ENCODE assay signal across 7 mouse cellular contexts in the genomic region with DNA sequence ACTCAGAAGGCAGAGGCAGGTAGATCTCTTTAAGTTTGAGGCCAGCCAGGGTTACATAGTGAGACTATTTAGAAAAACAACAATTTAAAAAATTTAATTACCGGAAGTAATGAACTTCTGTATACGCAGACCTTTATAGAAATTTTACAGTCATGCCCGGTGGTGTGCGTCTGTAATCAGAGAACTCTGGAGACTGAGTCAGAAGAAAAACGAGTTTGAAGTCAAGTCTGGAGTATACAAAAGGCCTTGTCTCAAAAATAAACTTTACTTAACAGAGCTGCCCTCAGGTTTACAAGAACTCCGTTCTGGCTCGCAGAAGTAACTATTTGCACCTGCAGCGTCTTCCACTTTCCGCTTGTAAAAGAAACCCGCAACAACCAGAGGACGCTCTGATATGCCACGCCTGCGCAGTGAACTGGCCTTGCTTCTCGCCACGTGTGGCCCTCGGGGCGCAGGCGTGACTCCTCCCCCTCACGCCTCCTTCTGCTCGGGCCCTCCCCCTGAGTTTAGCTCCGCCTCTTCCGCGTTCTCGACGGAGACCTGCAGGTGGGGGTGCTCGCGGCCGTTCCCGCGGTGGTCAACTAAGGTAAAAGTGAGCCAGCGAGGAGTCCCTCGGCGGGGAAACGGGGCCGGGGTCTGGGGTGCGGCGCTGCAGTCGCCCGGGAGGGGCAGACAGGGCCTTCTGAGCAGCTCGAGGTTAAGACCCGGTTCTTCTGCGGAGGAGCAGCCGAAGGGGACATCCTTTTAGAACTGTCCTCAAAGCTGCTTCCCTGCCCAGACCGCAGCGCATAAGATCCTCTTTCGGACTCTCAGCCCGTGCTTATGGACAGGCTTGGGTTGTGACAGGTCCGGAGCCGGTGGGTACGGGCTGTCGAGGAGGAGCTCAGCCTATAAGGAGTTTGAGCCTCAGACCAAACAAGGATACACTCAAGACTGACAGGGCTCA. TPM values are rescaled to one million over a fixed set of nuclear protein-coding genes. Genes with fewer than 3 reads are reported as not detected.
DNase-seq lines count a peak whose midpoint lies in the region; ATAC-seq and TF ChIP-seq lines count a peak whose summit lies in the region.

A gene (plus strand): TSS at position 503 of the 946 bp plus-strand sequence.

- peak within 1 kb of the TSS; percentile 32; the same call in 1 of the 2 replicates for H3K27ac ChIP-seq in embryonic facial prominence, embryonic 12.5 days
- H3K27ac ChIP-seq in kidney, adult 2 months (ENCODE audit: insufficient read depth, low read depth, low read length): 0 out of 2 replicates have a peak within 1 kb of the TSS, but pooled peaks have one; percentile 30
- H3K27ac ChIP-seq in limb, embryonic 12.5 days: peak within 1 kb of the TSS; percentile 82
- no peak within 1 kb of the TSS for H3K27ac ChIP-seq in midbrain, embryonic 15.5 days
- peak within 1 kb of the TSS; percentile 73 for H3K27ac ChIP-seq in spleen, adult 2 months (ENCODE audit: insufficient read depth, low read length)

- no peak for TF ChIP-seq POLR2A in kidney, adult 2 months (IDR thresholded peaks at IDR 0.05; ENCODE audit: low read depth, low read length)
- TF ChIP-seq POLR2A in spleen, adult 2 months (IDR thresholded peaks at IDR 0.05; ENCODE audit: low read depth, low read length): no peak

- H3K27me3 ChIP-seq in embryonic facial prominence, embryonic 12.5 days: no peaks in the 10 kb centered on the region
- no peaks in the 10 kb centered on the region for H3K27me3 ChIP-seq in kidney, adult 2 months (replicated peaks; ENCODE audit: control insufficient read depth, insufficient read depth, low read length)
- no peaks in the 10 kb centered on the region for H3K27me3 ChIP-seq in limb, embryonic 12.5 days
- H3K27me3 ChIP-seq in midbrain, embryonic 15.5 days (replicated peaks): no peaks in the 10 kb centered on the region
- no peaks in the 10 kb centered on the region for H3K27me3 ChIP-seq in spleen, adult 2 months (ENCODE audit: control insufficient read depth, insufficient read depth, low read length)

- H3K36me3 ChIP-seq in embryonic facial prominence, embryonic 12.5 days: no peaks in the 10 kb centered on the region
- no peaks in the 10 kb centered on the region; the same call in 1 of the 2 replicates for H3K36me3 ChIP-seq in kidney, adult 2 months (ENCODE audit: control insufficient read depth, insufficient read depth, low read length)
- H3K36me3 ChIP-seq in limb, embryonic 12.5 days: peaks cover 19% of the 10 kb centered on the region
- H3K36me3 ChIP-seq in midbrain, embryonic 15.5 days (replicated peaks): no peaks in the 10 kb centered on the region
- H3K36me3 ChIP-seq in spleen, adult 2 months (ENCODE audit: control insufficient read depth, insufficient read depth, low read length): peaks cover 6% of the 10 kb centered on the region

- H3K4me1 ChIP-seq in embryonic facial prominence, embryonic 12.5 days: peaks cover 11% of the 10 kb centered on the region
- peaks cover 6% of the 10 kb centered on the region; the same call in 1 of the 2 replicates for H3K4me1 ChIP-seq in kidney, adult 2 months (ENCODE audit: control insufficient read depth, insufficient read depth, low read length)
- H3K4me1 ChIP-seq in limb, embryonic 12.5 days (replicated peaks): peaks cover 7% of the 10 kb centered on the region
- peaks cover 9% of the 10 kb centered on the region for H3K4me1 ChIP-seq in midbrain, embryonic 15.5 days
- H3K4me1 ChIP-seq in spleen, adult 2 months (ENCODE audit: control insufficient read depth, insufficient read depth, insufficient read length): peaks cover 5% of the 10 kb centered on the region; the same call in 1 of the 2 replicates

- ATAC-seq in embryonic facial prominence, embryonic 12.5 days (ENCODE audit: insufficient number of reproducible peaks, insufficient read depth, low FRiP score, low TSS enrichment): peak; percentile 87
- ATAC-seq in limb, embryonic 12.5 days (ENCODE audit: insufficient number of reproducible peaks, insufficient read depth, low FRiP score, low TSS enrichment, low read depth): peak; percentile 90
- ATAC-seq in midbrain, embryonic 15.5 days (replicated peaks): peak; percentile 97

- DNase-seq in adrenal gland, postnatal 25 days: peak; percentile 92
- DNase-seq in heart, adult 18-20 months: peak; percentile 94
- peak; percentile 96 for DNase-seq in kidney, adult 2 months
- DNase-seq in spleen, adult 2 months (ENCODE audit: low read depth in 1 of 2, low spot score in 2 of 2): peak; percentile 93 to 94

- no peak for TF ChIP-seq CTCF in kidney, adult 2 months (conservative IDR thresholded peaks at IDR 0.05; ENCODE audit: insufficient read depth, insufficient read length, low read depth, low read length)
- TF ChIP-seq CTCF in spleen, adult 2 months (IDR thresholded peaks at IDR 0.05; ENCODE audit: extremely low read depth, insufficient read depth, insufficient read length, insufficient replicate concordance): no peak

- H3K9me3 ChIP-seq in embryonic facial prominence, embryonic 12.5 days: no peaks in the 10 kb centered on the region
- H3K9me3 ChIP-seq in limb, embryonic 12.5 days: no peaks in the 10 kb centered on the region
- no peaks in the 10 kb centered on the region for H3K9me3 ChIP-seq in midbrain, embryonic 15.5 days

- WGBS in embryonic facial prominence, embryonic 12.5 days: 2% methylated on average over 51 of the region's 51 CpGs
- WGBS in kidney, adult 2 months: 1% methylated on average over 51 of the region's 51 CpGs
- 2% methylated on average over 51 of the region's 51 CpGs for WGBS in limb, embryonic 12.5 days
- 2% methylated on average over 51 of the region's 51 CpGs for WGBS in midbrain, embryonic 15.5 days
- under 1% methylated on average over 51 of the region's 51 CpGs for WGBS in spleen, adult 2 months

- peak within 1 kb of the TSS; percentile 60 for H3K4me2 ChIP-seq in embryonic facial prominence, embryonic 12.5 days (replicated peaks)
- H3K4me2 ChIP-seq in limb, embryonic 12.5 days: peak within 1 kb of the TSS; percentile 67
- peak within 1 kb of the TSS; percentile 66 for H3K4me2 ChIP-seq in midbrain, embryonic 15.5 days

- H3K4me3 ChIP-seq in embryonic facial prominence, embryonic 12.5 days: peak within 1 kb of the TSS; percentile 62
- peak within 1 kb of the TSS; percentile 94 for H3K4me3 ChIP-seq in kidney, adult 2 months (ENCODE audit: insufficient read depth, low read depth, low read length)
- H3K4me3 ChIP-seq in limb, embryonic 12.5 days (replicated peaks): peak within 1 kb of the TSS; percentile 71
- H3K4me3 ChIP-seq in midbrain, embryonic 15.5 days: peak within 1 kb of the TSS; percentile 67
- peak within 1 kb of the TSS; percentile 78 for H3K4me3 ChIP-seq in spleen, adult 2 months (ENCODE audit: extremely low read depth, insufficient read depth, insufficient read length)

- H3K9ac ChIP-seq in embryonic facial prominence, embryonic 12.5 days: peak within 1 kb of the TSS; percentile 60
- peak within 1 kb of the TSS; percentile 71 for H3K9ac ChIP-seq in limb, embryonic 12.5 days (replicated peaks)
- H3K9ac ChIP-seq in midbrain, embryonic 15.5 days: peak within 1 kb of the TSS; percentile 56

RNA-seq across cellular contexts. Expression of the gene that starts here (rescaled TPM):
- 53.9 and 62.4 TPM in 2 replicates for total RNA-seq in adrenal gland, postnatal 25 days (2021)
- polyA plus RNA-seq in embryonic facial prominence, embryonic 12.5 days (2016; fragmentation: Nextera tagmentation; extraction: Ambion mirVana): 26.5 and 28.0 TPM in 2 replicates
- 10 to 100 TPM; 20.6 to 22.0 TPM for total RNA-seq in heart, adult 18-20 months (2021)
- 30.6 and 33.8 TPM in 2 replicates for polyA plus RNA-seq in kidney, adult 2 months (2012; rRNA removed)
- 33.6 and 38.0 TPM in 2 replicates for polyA plus RNA-seq in limb, embryonic 12.5 days (2016; fragmentation: Nextera tagmentation; extraction: Ambion mirVana)
- polyA plus RNA-seq in midbrain, embryonic 15.5 days (2015; fragmentation: Nextera tagmentation; extraction: Ambion mirVana): 25.9 and 27.5 TPM in 2 replicates
- 68.2 and 69.2 TPM in 2 replicates for polyA plus RNA-seq in spleen, adult 2 months (2012; rRNA removed)
